Mouse (Mus musculus): ENCODE results near the gene Pcdh7.

Pcdh7 gene

GRCm38 (mm10) chr5:57803890-57804289 lies 86.1 kb downstream of the Pcdh7 start:
- DNase-seq, result no peak

GRCm38 (mm10) chr5:57807350-57807749 lies 89.6 kb downstream of the Pcdh7 start:
- DNase-seq, result no peak

GRCm38 (mm10) chr5:57810641-57811040 lies 92.9 kb downstream of the Pcdh7 start:
- DNase-seq, result no peak

GRCm38 (mm10) chr5:57815964-57816589 lies 98.3 kb downstream of the Pcdh7 start:
- no peak for DNase-seq

GRCm38 (mm10) chr5:57819788-57820187 lies 102.0 kb downstream of the Pcdh7 start:
- DNase-seq, result no peak

- DNase-seq, result no peak
Observed at GRCm38 (mm10) chr5:57821099-57821498, 103.3 kb downstream of the Pcdh7 start.

GRCm38 (mm10) chr5:57828437-57828836 lies 110.7 kb downstream of the Pcdh7 start:
- DNase-seq, result no peak

- no peak for DNase-seq
Observed at GRCm38 (mm10) chr5:57837150-57837549, 119.4 kb downstream of the Pcdh7 start.

- DNase-seq, result no peak
Observed at GRCm38 (mm10) chr5:57841357-57842119, 123.8 kb downstream of the Pcdh7 start.

- DNase-seq, result no peak
Observed at GRCm38 (mm10) chr5:57847500-57847899, 129.7 kb downstream of the Pcdh7 start.

GRCm38 (mm10) chr5:57850111-57850510 lies 132.3 kb downstream of the Pcdh7 start:
- no peak for DNase-seq

- DNase-seq, result no peak
Observed at GRCm38 (mm10) chr5:57857316-57857715, 139.5 kb downstream of the Pcdh7 start.

- no peak for DNase-seq
Observed at GRCm38 (mm10) chr5:57864254-57864653, 146.5 kb downstream of the Pcdh7 start.

GRCm38 (mm10) chr5:57865256-57865655 lies 147.5 kb downstream of the Pcdh7 start:
- no peak for DNase-seq

GRCm38 (mm10) chr5:57866097-57866496 lies 148.3 kb downstream of the Pcdh7 start:
- no peak for DNase-seq

- DNase-seq, result no peak
Observed at GRCm38 (mm10) chr5:57867906-57868305, 150.1 kb downstream of the Pcdh7 start.

- peak; percentile 2 for DNase-seq
Observed at GRCm38 (mm10) chr5:57868702-57869101, 150.9 kb downstream of the Pcdh7 start.

GRCm38 (mm10) chr5:57870727-57871126 lies 153.0 kb downstream of the Pcdh7 start:
- DNase-seq, result no peak

- DNase-seq, result no peak
Observed at GRCm38 (mm10) chr5:57884982-57885381, 167.2 kb downstream of the Pcdh7 start.

GRCm38 (mm10) chr5:57899018-57899614 lies 181.3 kb downstream of the Pcdh7 start:
- peak; percentile 1 for DNase-seq

- no peak for DNase-seq
Observed at GRCm38 (mm10) chr5:57907218-57907617, 189.5 kb downstream of the Pcdh7 start.

- no peak for DNase-seq
Observed at GRCm38 (mm10) chr5:57921140-57921539, 203.4 kb downstream of the Pcdh7 start.

GRCm38 (mm10) chr5:57931331-57931730 lies 213.6 kb downstream of the Pcdh7 start:
- DNase-seq, result no peak

- DNase-seq, result no peak
Observed at GRCm38 (mm10) chr5:57931738-57932137, 214.0 kb downstream of the Pcdh7 start.
